Mouse (Mus musculus): ENCODE measurements around the gene Spem1.

The Spem1 gene

GRCm38 (mm10) chr11:69836703-69837576, 15.0 kb upstream of the Spem1 start:
- peak; percentile 65 to 83 for DNase-seq (ENCODE audit: inconsistent age in 2 of 2, low spot score in 1 of 2)

- DNase-seq (ENCODE audit: inconsistent age in 2 of 2, low spot score in 1 of 2): no peak
Observed at GRCm38 (mm10) chr11:69835966-69836335, 14.0 kb upstream of the Spem1 start.

GRCm38 (mm10) chr11:69835326-69835965, 13.5 kb upstream of the Spem1 start:
- DNase-seq (ENCODE audit: inconsistent age in 2 of 2, low spot score in 1 of 2): no peak

GRCm38 (mm10) chr11:69834001-69834549, 12.1 kb upstream of the Spem1 start:
- peak; percentile 52 to 69 for DNase-seq (ENCODE audit: inconsistent age in 2 of 2, low spot score in 1 of 2)

GRCm38 (mm10) chr11:69833554-69833953, 11.6 kb upstream of the Spem1 start:
- DNase-seq (ENCODE audit: inconsistent age in 2 of 2, low spot score in 1 of 2): no peak

- DNase-seq (ENCODE audit: inconsistent age in 2 of 2, low spot score in 1 of 2): no peak
Observed at GRCm38 (mm10) chr11:69828832-69829231, 6.9 kb upstream of the Spem1 start.

GRCm38 (mm10) chr11:69823456-69823855, 1.5 kb upstream of the Spem1 start:
- no peak for DNase-seq (ENCODE audit: inconsistent age in 2 of 2, low spot score in 1 of 2)

GRCm38 (mm10) chr11:69818871-69819270, 3.1 kb downstream of the Spem1 start:
- DNase-seq (ENCODE audit: inconsistent age in 2 of 2, low spot score in 1 of 2): no peak

- DNase-seq (ENCODE audit: inconsistent age in 2 of 2, low spot score in 1 of 2): no peak
Observed at GRCm38 (mm10) chr11:69818365-69818764, 3.6 kb downstream of the Spem1 start, which contains the start of gene Spem2. Spem2 (minus strand) TSS chr11:69818465.

- DNase-seq (ENCODE audit: inconsistent age in 2 of 2, low spot score in 1 of 2): no peak
Observed at GRCm38 (mm10) chr11:69816520-69816919, 5.5 kb downstream of the Spem1 start.

GRCm38 (mm10) chr11:69815155-69815554, 6.8 kb downstream of the Spem1 start, which contains the start of gene Gm39566:
Gm39566 (minus strand) TSS chr11:69815298.
- no peak for DNase-seq (ENCODE audit: inconsistent age in 2 of 2, low spot score in 1 of 2)

GRCm38 (mm10) chr11:69810280-69810679, 11.7 kb downstream of the Spem1 start:
- no peak for DNase-seq (ENCODE audit: inconsistent age in 2 of 2, low spot score in 1 of 2)

- DNase-seq (ENCODE audit: inconsistent age in 2 of 2, low spot score in 1 of 2): no peak
Observed at GRCm38 (mm10) chr11:69807641-69808040, 14.3 kb downstream of the Spem1 start.

GRCm38 (mm10) chr11:69806378-69806777, 15.6 kb downstream of the Spem1 start:
- DNase-seq (ENCODE audit: inconsistent age in 2 of 2, low spot score in 1 of 2): no peak

GRCm38 (mm10) chr11:69804972-69805909, 16.7 kb downstream of the Spem1 start, which contains the start of gene Tmem102:
Tmem102 (minus strand) TSS chr11:69805624.
- DNase-seq (ENCODE audit: inconsistent age in 2 of 2, low spot score in 1 of 2): no peak

GRCm38 (mm10) chr11:69804652-69804940, 17.4 kb downstream of the Spem1 start:
- DNase-seq (ENCODE audit: inconsistent age in 2 of 2, low spot score in 1 of 2): peak; percentile 63 to 68

GRCm38 (mm10) chr11:69803786-69804651, 18.0 kb downstream of the Spem1 start:
- peak; percentile 89 to 93 for DNase-seq (ENCODE audit: inconsistent age in 2 of 2, low spot score in 1 of 2)

GRCm38 (mm10) chr11:69803328-69803727, 18.7 kb downstream of the Spem1 start:
- DNase-seq (ENCODE audit: inconsistent age in 2 of 2, low spot score in 1 of 2): no peak

- peak; percentile 93 to 96 for DNase-seq (ENCODE audit: inconsistent age in 2 of 2, low spot score in 1 of 2)
Observed at GRCm38 (mm10) chr11:69802648-69803105, 19.3 kb downstream of the Spem1 start.

Data from adrenal gland, adult (tissue).